Mouse (Mus musculus): ENCODE measurements around the gene Zp1. TPM values are rescaled to one million over a fixed set of nuclear protein-coding genes. Genes with fewer than 3 reads are reported as not detected.

The Zp1 gene
- polyA plus RNA-seq, 1 experiment from 2014 or later = 0.56 TPM

GRCm38 (mm10) chr19:10895708-10896107 is 24.7 kb downstream of the Zp1 start:
- WGBS = under 1% methylated on average over 16 of the region's 16 CpGs
- Histone ChIP-seq H3K9ac (replicated peaks; ENCODE audit: low read depth, low read length) (peak overlapping the region; percentile 89), H3K4me2 (ENCODE audit: low read length) (peak overlapping the region; percentile 96), H3K36me3 (ENCODE audit: control insufficient read depth, insufficient read depth) (peaks cover 15% of the 10 kb centered on the region), H3K4me1 (replicated peaks; ENCODE audit: control insufficient read depth, insufficient read depth, low read length) (peaks cover 22% of the 10 kb centered on the region), H3K9me3 (ENCODE audit: control insufficient read depth, low read length) (no peaks in the 10 kb centered on the region), H3K27ac (ENCODE audit: low read length) (no peak overlapping the region; the same call in 1 of the 2 replicates), H3K4me3 (replicated peaks; ENCODE audit: low read length) (peak overlapping the region; percentile 96), H3K27me3 (replicated peaks; ENCODE audit: control insufficient read depth, insufficient read depth, low read length) (no peaks in the 10 kb centered on the region)
- ATAC-seq = no peak

DNA sequence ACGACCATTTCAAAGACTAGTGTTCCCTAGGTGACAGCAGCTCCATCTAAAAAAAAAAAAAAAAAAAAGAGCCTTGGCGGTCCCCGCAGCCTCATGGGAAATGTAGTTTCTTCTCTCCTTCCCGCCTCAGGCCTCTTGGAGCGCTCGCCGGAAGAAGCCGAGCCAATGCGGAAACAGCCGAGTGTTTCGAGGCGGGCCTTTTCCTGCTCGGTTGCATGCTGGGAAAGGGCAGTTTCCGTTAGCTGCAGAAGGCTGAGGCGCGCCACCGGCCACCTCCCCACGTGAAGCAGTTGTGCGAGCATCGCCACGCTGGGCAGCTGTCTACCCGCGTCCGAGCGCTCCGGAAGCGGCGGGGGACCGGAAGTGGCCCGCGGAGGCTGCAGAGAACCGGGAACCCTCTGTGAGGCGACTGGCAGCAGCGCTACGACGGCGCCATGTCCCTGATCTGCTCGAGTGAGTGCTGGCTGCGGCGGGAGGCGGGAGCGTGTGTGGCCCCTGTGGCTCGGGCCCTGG is 25.4 kb downstream of the Zp1 start, which contains the start of gene Prpf19:
TSS of gene Prpf19 (plus strand) at position 216 of the 513 bp plus-strand sequence.
- H3K9ac ChIP-seq (replicated peaks; ENCODE audit: low read depth, low read length) = peak within 1 kb of the TSS; percentile 89

GRCm38 (mm10) chr19:10892201-10892600 is 28.2 kb downstream of the Zp1 start:
- Histone ChIP-seq H3K4me1 (replicated peaks; ENCODE audit: control insufficient read depth, insufficient read depth, low read length) (peaks cover 22% of the 10 kb centered on the region), H3K27me3 (replicated peaks; ENCODE audit: control insufficient read depth, insufficient read depth, low read length) (no peaks in the 10 kb centered on the region), H3K36me3 (ENCODE audit: control insufficient read depth, insufficient read depth) (no peaks in the 10 kb centered on the region), H3K9me3 (ENCODE audit: control insufficient read depth, low read length) (no peaks in the 10 kb centered on the region), H3K4me2 (ENCODE audit: low read length) (no peak overlapping the region), H3K9ac (replicated peaks; ENCODE audit: low read depth, low read length) (no peak overlapping the region), H3K4me3 (replicated peaks; ENCODE audit: low read length) (no peak overlapping the region), H3K27ac (ENCODE audit: low read length) (no peak overlapping the region)
- no peak for ATAC-seq
- WGBS = 87% methylated on average over 3 of the region's 3 CpGs

More for the DNA sequence above, 25.4 kb downstream of the Zp1 start, which contains the start of gene Prpf19:
- Histone ChIP-seq H3K27me3 (replicated peaks; ENCODE audit: control insufficient read depth, insufficient read depth, low read length) (no peaks in the 10 kb centered on the region), H3K4me2 (ENCODE audit: low read length) (peak within 1 kb of the TSS; percentile 96), H3K27ac (ENCODE audit: low read length) (peak within 1 kb of the TSS; percentile 93), H3K4me1 (replicated peaks; ENCODE audit: control insufficient read depth, insufficient read depth, low read length) (peaks cover 22% of the 10 kb centered on the region), H3K4me3 (replicated peaks; ENCODE audit: low read length) (peak within 1 kb of the TSS; percentile 96), H3K9me3 (ENCODE audit: control insufficient read depth, low read length) (no peaks in the 10 kb centered on the region), H3K36me3 (ENCODE audit: control insufficient read depth, insufficient read depth) (peaks cover 9% of the 10 kb centered on the region)
- WGBS = under 1% methylated on average over 43 of the region's 43 CpGs
- peak; percentile 97 for ATAC-seq

- H3K9me3 ChIP-seq (ENCODE audit: control insufficient read depth, low read length) = no peaks in the 10 kb centered on the region
- H3K4me2 ChIP-seq (ENCODE audit: low read length) = peak within 1 kb of the TSS; percentile 75
- under 1% methylated on average over 49 of the region's 49 CpGs for WGBS
- no peaks in the 10 kb centered on the region for H3K36me3 ChIP-seq (ENCODE audit: control insufficient read depth, insufficient read depth)
- peak within 1 kb of the TSS; percentile 49 for H3K4me3 ChIP-seq (replicated peaks; ENCODE audit: low read length)
- peak; percentile 93 for ATAC-seq
- H3K9ac ChIP-seq (replicated peaks; ENCODE audit: low read depth, low read length) = peak within 1 kb of the TSS; percentile 68
- H3K27me3 ChIP-seq (replicated peaks; ENCODE audit: control insufficient read depth, insufficient read depth, low read length) = no peaks in the 10 kb centered on the region
- H3K4me1 ChIP-seq (replicated peaks; ENCODE audit: control insufficient read depth, insufficient read depth, low read length) = peaks cover 19% of the 10 kb centered on the region
- peak within 1 kb of the TSS; percentile 96 for H3K27ac ChIP-seq (ENCODE audit: low read length)
Observed at GRCm38 (mm10) chr19:10881426-10882154, 38.8 kb downstream of the Zp1 start, which contains the start of gene Tmem109. TSS of gene Tmem109 (minus strand) at chr19:10882001.

DNA sequence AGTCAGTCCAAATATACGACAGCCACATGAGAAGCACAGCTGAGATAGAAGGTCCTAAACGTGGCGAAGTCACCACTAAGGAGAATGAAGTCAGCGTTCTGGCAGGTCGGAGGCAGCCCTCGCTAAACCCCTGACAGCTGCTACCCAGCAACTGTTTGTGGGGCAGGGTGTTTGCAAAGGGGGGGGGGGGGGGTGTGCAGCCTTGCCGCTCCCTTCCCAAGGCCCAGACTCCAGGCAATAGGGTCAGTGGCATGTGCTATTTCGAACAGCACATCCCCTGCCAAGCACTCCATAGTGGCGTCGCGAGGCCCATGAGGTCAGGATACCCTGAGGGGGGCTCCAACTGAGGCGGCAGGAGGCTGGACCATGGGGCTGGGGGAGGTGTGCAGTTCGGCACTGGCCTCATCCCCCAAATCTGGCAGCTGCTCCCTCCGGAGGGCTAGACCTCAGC is 39.4 kb downstream of the Zp1 start:
- peak overlapping the region; percentile 75 for H3K4me2 ChIP-seq (ENCODE audit: low read length)
- no peaks in the 10 kb centered on the region for H3K36me3 ChIP-seq (ENCODE audit: control insufficient read depth, insufficient read depth)
- ATAC-seq = no peak; the same call in 1 of the 2 replicates
- under 1% methylated on average over 14 of the region's 14 CpGs for WGBS
- H3K27ac ChIP-seq (ENCODE audit: low read length) = peak overlapping the region; percentile 96
- H3K4me1 ChIP-seq (replicated peaks; ENCODE audit: control insufficient read depth, insufficient read depth, low read length) = peaks cover 19% of the 10 kb centered on the region
- H3K4me3 ChIP-seq (replicated peaks; ENCODE audit: low read length) = peak overlapping the region; percentile 49
- H3K27me3 ChIP-seq (replicated peaks; ENCODE audit: control insufficient read depth, insufficient read depth, low read length) = no peaks in the 10 kb centered on the region
- H3K9ac ChIP-seq (replicated peaks; ENCODE audit: low read depth, low read length) = peak overlapping the region; percentile 68
- H3K9me3 ChIP-seq (ENCODE audit: control insufficient read depth, low read length) = no peaks in the 10 kb centered on the region

DNA sequence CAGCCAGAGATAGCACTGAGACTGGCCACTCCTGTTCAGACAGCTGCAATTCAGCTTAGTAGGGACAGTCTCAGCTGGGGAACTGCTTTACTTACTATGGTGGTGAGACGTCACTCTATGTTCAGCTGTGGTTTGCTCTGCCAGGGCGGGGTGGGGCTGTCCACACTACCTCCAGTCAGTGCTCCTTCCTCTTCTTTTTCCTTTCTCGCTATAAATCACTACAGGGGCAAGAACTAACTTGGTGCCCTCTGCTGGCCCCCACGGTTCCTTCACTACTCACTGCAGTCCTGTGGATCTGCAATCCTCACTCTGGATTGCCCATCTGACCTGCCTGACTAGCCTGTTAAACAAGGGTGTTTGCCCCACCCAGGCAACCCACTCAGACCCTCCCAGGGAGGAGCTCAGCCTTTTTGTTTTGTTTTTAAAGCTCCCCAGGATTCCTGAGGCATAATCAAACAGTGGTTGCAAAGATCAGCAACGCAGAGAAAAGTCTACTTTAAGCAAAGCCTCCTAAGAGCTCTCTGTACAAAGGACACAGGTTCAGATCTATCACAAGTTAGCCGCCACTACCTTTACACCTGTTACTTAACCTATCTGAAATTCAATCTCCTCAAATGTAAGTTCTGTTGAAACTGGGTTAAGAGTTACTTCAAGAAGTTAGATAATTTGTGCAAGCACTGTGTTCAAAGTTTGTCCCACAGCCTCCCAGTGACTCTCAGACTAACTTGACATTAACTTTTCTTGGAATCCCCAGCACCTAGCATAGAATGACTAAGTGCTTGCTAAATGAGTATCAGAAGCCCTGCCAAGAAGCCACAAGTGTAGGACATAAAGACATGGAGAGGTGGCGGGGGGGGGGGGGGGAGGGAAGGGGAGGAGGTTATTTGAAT is 40.1 kb downstream of the Zp1 start:
- H3K27me3 ChIP-seq (replicated peaks; ENCODE audit: control insufficient read depth, insufficient read depth, low read length) = no peaks in the 10 kb centered on the region
- no peaks in the 10 kb centered on the region for H3K9me3 ChIP-seq (ENCODE audit: control insufficient read depth, low read length)
- H3K4me1 ChIP-seq (replicated peaks; ENCODE audit: control insufficient read depth, insufficient read depth, low read length) = peaks cover 19% of the 10 kb centered on the region
- no peaks in the 10 kb centered on the region for H3K36me3 ChIP-seq (ENCODE audit: control insufficient read depth, insufficient read depth)
- no peak for ATAC-seq
- peak overlapping the region; percentile 68 for H3K9ac ChIP-seq (replicated peaks; ENCODE audit: low read depth, low read length)
- WGBS = 39% methylated on average over 6 of the region's 7 CpGs
- peak overlapping the region; percentile 49 for H3K4me3 ChIP-seq (replicated peaks; ENCODE audit: low read length)
- peak overlapping the region; percentile 75 for H3K4me2 ChIP-seq (ENCODE audit: low read length)
- no peak overlapping the region for H3K27ac ChIP-seq (ENCODE audit: low read length)

DNA sequence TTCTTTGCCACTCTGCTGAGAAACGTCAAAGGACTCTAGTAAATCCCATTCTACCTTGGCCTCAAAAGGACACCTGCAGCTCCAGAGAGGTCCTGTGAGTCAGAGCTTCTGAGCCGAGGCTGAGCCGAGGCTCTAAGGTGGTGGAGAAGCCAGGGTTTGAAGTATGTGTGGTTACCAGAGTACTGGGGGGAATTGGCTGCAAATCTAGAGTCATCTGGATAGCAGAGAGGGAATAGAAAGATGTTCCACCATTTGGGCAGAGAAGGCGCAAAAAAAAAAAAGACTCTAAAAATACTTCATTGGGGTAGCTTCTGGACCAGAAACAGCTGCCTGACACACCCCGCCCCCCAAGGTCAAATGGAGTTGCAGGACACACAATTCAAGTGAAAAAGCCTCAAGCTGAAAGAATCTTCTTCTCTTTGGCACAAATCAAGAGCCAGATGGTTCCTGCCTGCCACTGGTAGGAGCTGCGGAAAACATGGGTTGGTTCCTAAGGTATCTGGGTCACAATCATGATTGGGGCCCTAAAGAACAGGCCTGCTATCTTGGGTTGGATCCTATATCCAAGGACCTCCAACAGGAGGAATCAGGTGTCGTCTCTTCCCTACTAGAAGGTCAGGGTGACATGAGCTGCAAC is 42.1 kb downstream of the Zp1 start:
- 0 out of 2 replicates have a peak overlapping the region, but pooled peaks have one; percentile 11 for H3K27ac ChIP-seq (ENCODE audit: low read length)
- no peak overlapping the region for H3K4me2 ChIP-seq (ENCODE audit: low read length)
- H3K4me1 ChIP-seq (replicated peaks; ENCODE audit: control insufficient read depth, insufficient read depth, low read length) = peaks cover 19% of the 10 kb centered on the region
- H3K4me3 ChIP-seq (replicated peaks; ENCODE audit: low read length) = no peak overlapping the region
- ATAC-seq = no peak
- H3K27me3 ChIP-seq (replicated peaks; ENCODE audit: control insufficient read depth, insufficient read depth, low read length) = no peaks in the 10 kb centered on the region
- 85% methylated on average over 7 of the region's 7 CpGs for WGBS
- no peaks in the 10 kb centered on the region for H3K9me3 ChIP-seq (ENCODE audit: control insufficient read depth, low read length)
- no peak overlapping the region for H3K9ac ChIP-seq (replicated peaks; ENCODE audit: low read depth, low read length)
- H3K36me3 ChIP-seq (ENCODE audit: control insufficient read depth, insufficient read depth) = peaks cover 10% of the 10 kb centered on the region

GRCm38 (mm10) chr19:10871328-10871961 is 49.0 kb downstream of the Zp1 start:
- Histone ChIP-seq H3K4me1 (replicated peaks; ENCODE audit: control insufficient read depth, insufficient read depth, low read length) (peaks cover 27% of the 10 kb centered on the region), H3K9me3 (ENCODE audit: control insufficient read depth, low read length) (no peaks in the 10 kb centered on the region), H3K4me2 (ENCODE audit: low read length) (no peak overlapping the region), H3K36me3 (ENCODE audit: control insufficient read depth, insufficient read depth) (peaks cover 19% of the 10 kb centered on the region), H3K9ac (replicated peaks; ENCODE audit: low read depth, low read length) (no peak overlapping the region), H3K27me3 (replicated peaks; ENCODE audit: control insufficient read depth, insufficient read depth, low read length) (no peaks in the 10 kb centered on the region), H3K27ac (ENCODE audit: low read length) (no peak overlapping the region), H3K4me3 (replicated peaks; ENCODE audit: low read length) (no peak overlapping the region)
- WGBS = 87% methylated on average over 14 of the region's 14 CpGs
- no peak for ATAC-seq

All from forebrain, embryonic 16.5 days (tissue).